Mouse (Mus musculus) 416B (cell line): ENCODE data around the gene Cd79b.
A peak's percentile ranks its signal among the peaks of the same experiment; 100 is the strongest.
"Not testable (repeated sequence)": the region's sequence is repeated elsewhere in the genome, so short reads cannot be mapped to it uniquely, and the experiment has no call there.

Experiments
- DNase-seq: peaks from one replicate; pipeline ENCODE4 v3.0.0; 2011; ENCODE audit warnings: low read depth

Gene Cd79b

DNA sequence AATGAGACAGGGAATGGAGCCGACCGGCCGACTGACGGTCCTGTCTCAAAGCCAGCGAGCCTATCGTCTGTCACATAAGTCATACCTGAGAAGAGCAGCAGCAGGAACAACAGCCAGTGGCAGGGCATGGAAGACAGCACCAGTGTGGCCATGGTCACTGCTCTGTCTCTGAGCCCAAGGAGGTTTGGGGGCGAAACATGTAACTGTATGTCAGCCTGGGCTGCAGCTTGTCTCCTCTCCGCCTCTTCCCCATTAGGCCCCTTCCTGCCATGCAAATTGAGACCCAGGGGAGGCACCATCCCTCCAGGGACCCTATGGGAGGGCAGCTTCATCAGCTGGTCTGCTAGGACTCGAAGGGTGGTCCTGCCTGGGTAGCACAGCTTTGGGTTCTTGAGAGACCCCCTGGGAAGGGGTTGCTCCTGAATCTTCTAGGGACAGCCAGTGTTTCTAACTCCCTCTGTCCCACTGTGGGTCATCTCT is at the start of gene Cd79b:
Cd79b (minus strand) TSS at position 430 of the 480 bp plus-strand sequence.
- DNase-seq: no peak

- peak; percentile 45 for DNase-seq
These were observed 44.8 kb upstream of the Cd79b start for GRCm38 (mm10) chr11:106359350-106359749.

DNA sequence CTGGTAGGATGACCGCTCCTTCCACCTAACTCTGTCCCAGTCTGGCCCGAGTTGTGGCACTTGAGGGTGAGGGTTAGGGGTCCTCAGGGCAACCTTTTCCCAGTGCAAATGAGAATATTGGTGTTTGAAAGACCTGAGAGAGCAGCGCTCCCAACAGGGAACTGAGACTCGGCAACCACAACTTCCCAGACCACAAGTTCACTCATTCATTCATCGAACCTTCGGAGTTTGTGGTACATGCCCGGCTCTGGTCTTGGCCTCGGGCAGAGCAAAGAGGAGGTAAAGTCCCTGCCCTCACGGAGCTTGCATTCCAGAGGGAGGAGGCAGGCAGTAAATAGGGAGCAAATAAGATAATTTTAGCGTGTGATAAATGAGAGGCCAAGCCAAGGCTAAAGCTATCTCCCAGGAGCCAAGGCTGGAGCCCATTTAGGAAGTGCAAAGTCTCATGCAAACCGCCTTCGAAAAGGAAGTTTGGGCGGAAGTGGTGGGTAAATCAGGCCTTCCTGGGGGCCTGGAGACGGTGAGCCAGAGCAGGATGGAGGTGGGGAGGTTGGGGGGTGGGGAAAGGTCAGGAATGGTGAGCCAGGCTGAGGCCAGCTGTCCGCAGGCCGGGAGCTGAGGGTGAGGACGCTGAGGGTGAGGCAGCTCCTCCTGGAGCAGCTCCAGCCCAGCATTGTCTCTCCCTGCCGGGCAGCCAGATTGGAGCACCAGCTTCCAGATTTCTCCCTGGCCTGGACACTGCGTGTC is 41.0 kb upstream of the Cd79b start:
- no peak for DNase-seq

- no peak for DNase-seq
These were observed 39.6 kb upstream of the Cd79b start for GRCm38 (mm10) chr11:106354181-106354580.

GRCm38 (mm10) chr11:106353188-106353587 is 38.6 kb upstream of the Cd79b start, which contains the start of gene Scn4a:
Scn4a (minus strand) TSS chr11:106353288.
- DNase-seq: no peak

- no peak for DNase-seq
These were observed 37.4 kb upstream of the Cd79b start for GRCm38 (mm10) chr11:106351941-106352340.

DNA sequence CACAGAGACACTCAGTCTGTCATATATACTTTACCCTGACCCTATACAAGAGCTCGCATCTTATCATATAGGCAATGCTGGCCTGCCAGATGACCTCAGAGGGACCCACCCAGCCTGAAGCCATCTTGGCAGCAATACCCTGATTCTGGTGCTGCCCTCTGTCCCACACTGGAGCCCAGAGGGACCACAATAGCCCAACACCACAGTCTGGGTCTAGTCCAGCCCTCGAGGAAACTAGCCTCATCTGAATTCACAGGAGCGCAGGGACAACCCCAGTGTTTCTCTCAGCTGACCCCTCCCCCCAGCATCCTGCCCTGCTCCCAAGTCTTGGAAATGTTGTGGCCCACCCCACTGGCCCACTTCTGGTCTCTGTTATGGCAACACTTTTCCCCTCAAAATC is 36.7 kb upstream of the Cd79b start:
- DNase-seq: no peak

- peak; percentile 78 for DNase-seq
These were observed 36.3 kb upstream of the Cd79b start for GRCm38 (mm10) chr11:106350853-106351252.

GRCm38 (mm10) chr11:106349772-106350171 is 35.2 kb upstream of the Cd79b start:
- no peak for DNase-seq

- no peak for DNase-seq
These were observed 30.3 kb upstream of the Cd79b start for GRCm38 (mm10) chr11:106344910-106345309.

- no peak for DNase-seq
These were observed 26.5 kb upstream of the Cd79b start for GRCm38 (mm10) chr11:106340990-106341520.

DNA sequence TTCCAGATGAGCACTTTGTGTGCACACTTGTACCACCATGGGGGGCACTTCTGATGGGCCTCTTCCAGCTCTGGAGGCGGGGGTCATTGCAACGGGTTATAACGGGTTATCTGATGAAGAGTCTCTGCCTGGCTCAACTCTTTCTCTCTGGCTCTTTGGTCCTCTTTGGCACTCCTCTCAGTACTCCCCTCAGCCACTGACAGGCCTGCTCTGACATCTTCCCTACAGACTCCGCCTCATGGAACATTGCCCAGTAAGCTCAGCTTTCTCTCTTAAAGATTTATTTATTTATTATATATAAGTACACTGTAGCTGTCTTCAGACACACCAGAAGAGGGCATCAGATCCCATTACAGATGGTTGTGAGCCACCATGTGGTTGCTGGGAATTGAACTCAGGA is 24.8 kb upstream of the Cd79b start:
- not testable (repeated sequence) for DNase-seq

DNA sequence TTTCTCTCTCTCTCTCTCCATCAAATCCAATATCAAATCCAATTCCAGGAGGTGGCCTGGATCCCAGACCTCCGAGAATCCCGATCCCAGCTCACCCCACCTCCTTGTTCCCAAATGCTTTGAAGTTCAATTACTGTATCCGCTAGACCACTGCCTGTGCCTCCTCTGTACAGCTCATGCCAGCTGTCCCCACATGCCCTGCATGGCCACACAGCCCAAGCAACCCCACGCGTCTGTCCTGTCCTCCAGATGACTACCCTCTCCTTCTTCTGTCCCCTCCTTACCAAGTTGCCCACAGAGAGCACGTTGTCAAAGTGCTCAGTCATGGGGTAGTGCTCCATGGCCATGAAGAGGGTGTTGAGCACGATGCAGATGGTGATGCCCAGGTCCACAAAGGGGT is 24.3 kb upstream of the Cd79b start:
- DNase-seq: no peak

GRCm38 (mm10) chr11:106338029-106338428 is 23.5 kb upstream of the Cd79b start:
- DNase-seq: no peak

DNA sequence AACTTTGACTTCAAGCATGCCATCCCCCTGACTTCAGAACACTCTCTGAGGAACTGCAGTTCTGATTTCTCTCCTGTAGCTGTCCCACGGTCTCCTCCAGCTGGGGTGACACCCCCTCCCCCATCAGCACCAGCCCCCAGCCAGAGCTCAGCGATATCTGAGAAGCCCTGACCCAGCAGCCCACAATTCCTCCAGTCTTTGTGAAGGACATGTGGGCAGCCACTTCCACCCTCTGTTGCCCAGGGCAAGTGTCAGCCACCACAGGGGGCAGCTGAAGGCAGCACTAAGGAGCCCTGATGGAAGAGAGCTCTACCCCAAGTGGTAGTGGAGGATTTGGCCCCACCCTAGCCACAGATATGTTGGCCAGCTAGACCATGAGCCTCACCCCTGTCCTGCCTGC is 19.5 kb upstream of the Cd79b start:
- peak; percentile 45 for DNase-seq

DNA sequence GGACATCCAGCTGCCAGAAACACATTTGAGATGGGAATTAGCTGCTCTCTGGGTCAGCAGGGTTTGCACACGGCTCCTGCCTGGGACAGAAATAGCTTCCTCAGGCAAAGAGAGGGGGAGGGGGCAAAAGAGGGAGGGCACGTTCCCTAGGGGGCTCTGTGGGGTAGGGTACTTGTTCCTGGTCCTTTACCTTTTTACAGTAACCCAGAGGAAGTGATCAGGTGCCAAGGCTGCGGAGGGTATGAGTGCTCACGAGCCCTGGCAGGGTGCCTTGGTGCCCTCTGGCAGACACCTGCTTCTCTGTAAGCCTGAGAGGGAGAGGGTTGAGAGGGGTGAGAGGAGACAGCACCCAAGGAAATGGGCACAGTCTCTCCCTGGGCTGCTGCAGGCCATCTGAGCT is 17.9 kb upstream of the Cd79b start:
- DNase-seq: no peak

DNA sequence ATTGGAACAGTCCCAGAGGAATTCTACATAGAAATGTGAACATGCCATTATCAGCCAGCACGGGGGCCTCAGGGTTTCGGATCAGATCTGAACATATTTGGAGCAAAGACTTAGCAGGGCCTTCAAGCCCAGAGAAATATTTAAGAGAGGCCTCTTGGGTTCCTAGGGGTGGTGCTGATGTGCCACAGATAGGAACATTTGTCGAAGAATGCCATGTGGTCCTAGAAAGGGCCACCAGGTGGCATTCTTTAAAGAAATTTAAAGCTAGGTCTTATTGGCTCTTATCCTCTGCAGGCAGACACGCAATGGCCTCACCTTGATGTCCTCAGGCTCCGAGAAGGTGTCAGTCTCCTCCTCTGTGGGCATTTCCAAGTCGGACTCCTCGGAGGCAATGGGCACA is 15.1 kb upstream of the Cd79b start:
- DNase-seq: peak; percentile 92

- peak; percentile 41 for DNase-seq
These were observed 14.6 kb upstream of the Cd79b start for GRCm38 (mm10) chr11:106329128-106329527.

DNA sequence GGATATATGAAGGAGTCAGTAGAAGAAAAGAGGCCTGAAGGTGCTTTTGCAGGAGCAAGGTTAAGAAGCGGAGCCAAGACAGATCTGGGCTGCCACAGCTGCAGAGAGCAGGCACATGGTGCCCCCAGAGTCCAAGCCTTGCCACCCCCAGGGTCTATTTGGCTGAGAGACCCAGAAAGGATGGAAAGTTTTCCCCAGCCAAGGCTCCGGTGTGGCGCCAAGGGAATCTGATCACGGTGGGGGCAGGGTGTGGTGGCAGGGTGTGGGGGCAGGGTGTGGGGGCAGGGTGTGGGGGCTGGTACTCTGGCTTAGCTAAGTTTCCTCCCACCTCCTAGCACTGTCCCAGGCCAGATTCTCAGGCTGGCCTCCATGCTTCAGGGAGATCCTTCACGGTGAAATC is 14.0 kb upstream of the Cd79b start:
- DNase-seq: no peak

- DNase-seq: peak; percentile 24
These were observed 11.9 kb upstream of the Cd79b start for GRCm38 (mm10) chr11:106326475-106326874.

GRCm38 (mm10) chr11:106325566-106326206 is 11.1 kb upstream of the Cd79b start:
- peak; percentile 71 for DNase-seq

DNA sequence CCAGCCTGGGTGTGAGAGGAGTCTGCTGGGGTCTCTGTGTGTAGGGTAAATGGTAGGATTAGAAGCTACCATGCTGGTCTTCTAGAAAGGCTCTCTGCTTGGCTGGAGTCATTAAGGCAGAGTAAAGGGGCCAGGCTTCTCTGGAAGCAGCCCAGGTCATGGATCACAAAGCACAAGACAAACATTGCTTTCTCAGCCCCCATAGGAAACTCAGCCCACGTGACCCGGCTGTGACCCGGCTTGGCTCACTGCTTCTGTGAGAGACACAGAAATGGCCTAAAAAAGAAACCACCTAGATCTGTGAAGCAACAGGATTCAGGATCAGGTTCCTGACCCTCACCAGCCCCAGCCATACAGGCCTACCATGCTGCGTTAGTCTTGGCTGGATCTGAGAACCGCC is 10.3 kb upstream of the Cd79b start:
- no peak for DNase-seq
